ENCODE assay signal across 13 mouse cellular contexts in the genomic region with DNA sequence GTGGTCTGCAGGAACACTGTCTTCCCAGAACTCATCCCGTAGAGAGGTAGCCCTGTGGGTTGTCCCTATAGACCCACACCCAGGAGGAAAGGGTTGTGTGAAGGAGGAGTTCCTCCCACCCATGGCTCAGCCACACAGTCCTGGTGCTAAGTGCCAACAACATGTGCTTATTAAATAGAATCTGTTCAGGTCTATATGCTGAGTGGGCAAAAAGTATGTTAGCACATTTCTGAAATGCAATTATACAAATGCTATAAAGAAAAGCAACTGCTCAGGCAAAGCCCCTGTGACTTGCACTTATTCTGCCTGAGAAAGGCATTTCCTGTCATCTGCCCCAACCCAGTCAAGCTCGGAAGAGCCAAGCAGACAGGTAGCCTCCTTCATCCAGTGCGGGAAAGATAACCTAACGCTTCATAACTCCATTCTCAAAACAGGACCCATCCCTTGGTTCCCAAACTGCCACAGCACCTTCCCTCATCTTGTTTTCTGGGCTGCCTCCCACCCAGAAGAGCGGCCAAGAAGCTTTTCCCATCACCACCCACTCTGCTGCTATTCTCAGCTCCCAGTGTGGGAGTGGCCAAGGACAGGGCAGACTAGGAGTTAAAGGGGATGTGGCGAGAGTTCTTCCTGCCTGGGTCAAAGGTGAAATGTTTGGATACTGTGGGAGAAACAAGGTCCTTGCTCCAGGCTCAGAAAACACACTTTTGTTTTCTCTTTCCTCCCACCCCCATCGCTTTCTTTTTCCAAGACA. TPM values are rescaled to one million over a fixed set of nuclear protein-coding genes. Genes with fewer than 3 reads are reported as not detected.
A peak's percentile ranks its signal among the peaks of the same experiment; 100 is the strongest.
DNase-seq lines count a peak whose midpoint lies in the region; ATAC-seq and TF ChIP-seq lines count a peak whose summit lies in the region.
"Had no signal": no experiment of that assay in that cellular context is flagged by ENCODE, and none has a peak within 500 bp of the region (broad histone marks: within the 10 kb centered on the region; RNA-seq: fewer than 3 reads in every experiment).

No protein-coding gene starts in this region.

- WGBS in heart, embryonic 11.5 days (ENCODE audit: insufficient replicate concordance): 59% methylated on average over 7 of the region's 7 CpGs
- 53% methylated on average over 7 of the region's 7 CpGs for WGBS in embryonic facial prominence, embryonic 15.5 days
- 73% methylated on average over 7 of the region's 7 CpGs for WGBS in liver, embryonic 15.5 days (ENCODE audit: insufficient replicate concordance)
- WGBS in intestine, postnatal 0 days: 65% methylated on average over 7 of the region's 7 CpGs

- H3K27me3 ChIP-seq in heart, embryonic 11.5 days (ENCODE audit: control insufficient read depth, insufficient read depth, low read length): no peaks in the 10 kb centered on the region
- no peaks in the 10 kb centered on the region for H3K27me3 ChIP-seq in megakaryocyte, embryonic 14.5 days (replicated peaks)
- H3K27me3 ChIP-seq in embryonic facial prominence, embryonic 15.5 days: no peaks in the 10 kb centered on the region
- H3K27me3 ChIP-seq in liver, embryonic 15.5 days: no peaks in the 10 kb centered on the region
- H3K27me3 ChIP-seq in intestine, postnatal 0 days (replicated peaks; ENCODE audit: control insufficient read depth, insufficient read depth, low read length): no peaks in the 10 kb centered on the region

- no peak overlapping the region for H3K4me3 ChIP-seq in heart, embryonic 11.5 days (ENCODE audit: low read depth, low read length)
- peak overlapping the region; percentile 15 for H3K4me3 ChIP-seq in megakaryocyte, embryonic 14.5 days (replicated peaks)
- no peak overlapping the region for H3K4me3 ChIP-seq in embryonic facial prominence, embryonic 15.5 days (replicated peaks)
- H3K4me3 ChIP-seq in liver, embryonic 15.5 days (replicated peaks): no peak overlapping the region
- H3K4me3 ChIP-seq in intestine, postnatal 0 days (ENCODE audit: low read depth, low read length): no peak overlapping the region

- H3K4me1 ChIP-seq in heart, embryonic 11.5 days (ENCODE audit: control insufficient read depth, insufficient read depth, low read length): peaks cover 10% of the 10 kb centered on the region
- peaks cover 78% of the 10 kb centered on the region for H3K4me1 ChIP-seq in megakaryocyte, embryonic 14.5 days
- H3K4me1 ChIP-seq in embryonic facial prominence, embryonic 15.5 days: peaks cover 23% of the 10 kb centered on the region
- peaks cover 94% of the 10 kb centered on the region for H3K4me1 ChIP-seq in liver, embryonic 15.5 days (replicated peaks)
- H3K4me1 ChIP-seq in intestine, postnatal 0 days (replicated peaks; ENCODE audit: control insufficient read depth, insufficient read depth, low read length): peaks cover 2% of the 10 kb centered on the region; the same call in 1 of the 2 replicates

- H3K9ac ChIP-seq in heart, embryonic 11.5 days (ENCODE audit: low read depth, low read length): peak overlapping the region; percentile 36; the same call in 1 of the 2 replicates
- H3K9ac ChIP-seq in embryonic facial prominence, embryonic 15.5 days: no peak overlapping the region
- H3K9ac ChIP-seq in liver, embryonic 15.5 days: peak overlapping the region; percentile 68
- H3K9ac ChIP-seq in intestine, postnatal 0 days (ENCODE audit: low read depth, low read length): no peak overlapping the region

- H3K36me3 ChIP-seq in heart, embryonic 11.5 days (ENCODE audit: control insufficient read depth, insufficient read depth, low read length): peaks cover 13% of the 10 kb centered on the region
- H3K36me3 ChIP-seq in megakaryocyte, embryonic 14.5 days (replicated peaks; ENCODE audit: low read length): peaks cover 91% of the 10 kb centered on the region
- peaks cover 59% of the 10 kb centered on the region for H3K36me3 ChIP-seq in embryonic facial prominence, embryonic 15.5 days
- H3K36me3 ChIP-seq in liver, embryonic 15.5 days (replicated peaks): peaks cover 80% of the 10 kb centered on the region
- peaks cover 58% of the 10 kb centered on the region for H3K36me3 ChIP-seq in intestine, postnatal 0 days (ENCODE audit: control insufficient read depth, insufficient read depth)

- TF ChIP-seq CTCF in intestine, postnatal 0 days (IDR thresholded peaks at IDR 0.05; ENCODE audit: low read depth): no peak

- intact Hi-C loops in heart, postnatal 14 days (cut with DNase I): no loop called here

- no peak overlapping the region for H3K4me2 ChIP-seq in heart, embryonic 11.5 days
- no peak overlapping the region for H3K4me2 ChIP-seq in embryonic facial prominence, embryonic 15.5 days (replicated peaks)
- H3K4me2 ChIP-seq in liver, embryonic 15.5 days: peak overlapping the region; percentile 14
- no peak overlapping the region for H3K4me2 ChIP-seq in intestine, postnatal 0 days (replicated peaks; ENCODE audit: low read depth)

- H3K27ac ChIP-seq in heart, embryonic 11.5 days (ENCODE audit: low read depth, low read length): peak overlapping the region; percentile 93
- 0 out of 2 replicates have a peak overlapping the region, but pooled peaks have one; percentile 75 for H3K27ac ChIP-seq in embryonic facial prominence, embryonic 15.5 days (replicated peaks)
- H3K27ac ChIP-seq in liver, embryonic 15.5 days (replicated peaks): peak overlapping the region; percentile 99
- no peak overlapping the region; the same call in 1 of the 2 replicates for H3K27ac ChIP-seq in intestine, postnatal 0 days (ENCODE audit: low read depth, low read length)

- no peak for DNase-seq in heart, postnatal 14 days
- no peak for DNase-seq in B cell, adult 2 months
- DNase-seq: embryo, embryonic 11 days; midbrain, embryonic 14.5 days had no signal

- no peak for ATAC-seq in heart, embryonic 11.5 days (replicated peaks; ENCODE audit: insufficient number of reproducible peaks, low FRiP score, low TSS enrichment)
- ATAC-seq in megakaryocyte, adult 5-6 weeks (ENCODE audit: poor library complexity, severe bottlenecking): no peak
- ATAC-seq in embryonic facial prominence, embryonic 15.5 days (ENCODE audit: insufficient number of reproducible peaks, low FRiP score, low TSS enrichment, low read depth): no peak
- no peak for ATAC-seq in liver, embryonic 15.5 days (ENCODE audit: insufficient read depth)
- ATAC-seq in intestine, postnatal 0 days: no peak

- H3K9me3 ChIP-seq in heart, embryonic 11.5 days (replicated peaks; ENCODE audit: control insufficient read depth, low read length): no peaks in the 10 kb centered on the region
- no peaks in the 10 kb centered on the region for H3K9me3 ChIP-seq in megakaryocyte, embryonic 14.5 days
- no peaks in the 10 kb centered on the region for H3K9me3 ChIP-seq in embryonic facial prominence, embryonic 15.5 days (replicated peaks)
- no peaks in the 10 kb centered on the region for H3K9me3 ChIP-seq in liver, embryonic 15.5 days (replicated peaks)
- no peaks in the 10 kb centered on the region for H3K9me3 ChIP-seq in intestine, postnatal 0 days (ENCODE audit: control insufficient read depth)

RNA-seq across cellular contexts. Expression of a gene that starts 17.1 kb away (rescaled TPM):
- 22.0 and 22.5 TPM in 2 replicates for polyA plus RNA-seq in heart, embryonic 11.5 days (2014; fragmentation: Nextera tagmentation; extraction: Ambion mirVana)
- 1 to 10 TPM; 6.5 to 8.5 TPM for total RNA-seq in heart, postnatal 14 days (2021)
- 3.6 and 8.8 TPM in 2 replicates for polyA plus RNA-seq in megakaryocyte, embryonic 14.5 days (2012; ENCODE audit: insufficient read depth, low replicate concordance)
- 9.8 and 12.1 TPM in 2 replicates for total RNA-seq in megakaryocyte, adult 5-6 weeks (2015)
- total RNA-seq in megakaryocyte, adult 5-6 weeks (2017): 6.8 and 9.9 TPM in 2 replicates
- polyA plus RNA-seq in embryonic facial prominence, embryonic 15.5 days (2015; fragmentation: Nextera tagmentation; extraction: Ambion mirVana): 36.1 and 38.9 TPM in 2 replicates
- 18.3 and 19.6 TPM in 2 replicates for polyA plus RNA-seq in liver, embryonic 15.5 days (2015; fragmentation: Nextera tagmentation; extraction: Ambion mirVana)
- 19.2 and 20.9 TPM in 2 replicates for polyA plus RNA-seq in intestine, postnatal 0 days (2015; fragmentation: Nextera tagmentation; extraction: Ambion mirVana)

RNA-seq across cellular contexts. Expression of a gene that starts 21.3 kb away (rescaled TPM):
- 28.2 and 30.3 TPM in 2 replicates for polyA plus RNA-seq in heart, embryonic 11.5 days (2014; fragmentation: Nextera tagmentation; extraction: Ambion mirVana)
- total RNA-seq in heart, postnatal 14 days (2021): 10 to 100 TPM; 22.3 to 23.3 TPM
- polyA plus RNA-seq in megakaryocyte, embryonic 14.5 days (2012; ENCODE audit: insufficient read depth, low replicate concordance): 16.1 and 37.2 TPM in 2 replicates
- not detected in 2 replicates for total RNA-seq in megakaryocyte, adult 5-6 weeks (2015)
- total RNA-seq in megakaryocyte, adult 5-6 weeks (2017): not detected in 2 replicates
- 78.2 and 88.7 TPM in 2 replicates for polyA plus RNA-seq in embryonic facial prominence, embryonic 15.5 days (2015; fragmentation: Nextera tagmentation; extraction: Ambion mirVana)
- 5.1 and 8.0 TPM in 2 replicates for polyA plus RNA-seq in liver, embryonic 15.5 days (2015; fragmentation: Nextera tagmentation; extraction: Ambion mirVana)
- 20.7 and 26.1 TPM in 2 replicates for polyA plus RNA-seq in intestine, postnatal 0 days (2015; fragmentation: Nextera tagmentation; extraction: Ambion mirVana)

RNA-seq across cellular contexts. Expression of a gene that starts 24.1 kb away (rescaled TPM):
- 26.1 and 34.6 TPM in 2 replicates for polyA plus RNA-seq in heart, embryonic 11.5 days (2014; fragmentation: Nextera tagmentation; extraction: Ambion mirVana)
- total RNA-seq in heart, postnatal 14 days (2021): 10 to 100 TPM; 24.9 to 29.3 TPM
- polyA plus RNA-seq in megakaryocyte, embryonic 14.5 days (2012; ENCODE audit: insufficient read depth, low replicate concordance): 14.4 and 52.1 TPM in 2 replicates
- total RNA-seq in megakaryocyte, adult 5-6 weeks (2015): 6.6 and 10.7 TPM in 2 replicates
- total RNA-seq in megakaryocyte, adult 5-6 weeks (2017): 9.5 and 11.9 TPM in 2 replicates
- polyA plus RNA-seq in embryonic facial prominence, embryonic 15.5 days (2015; fragmentation: Nextera tagmentation; extraction: Ambion mirVana): 41.2 and 44.0 TPM in 2 replicates
- 28.1 and 31.9 TPM in 2 replicates for polyA plus RNA-seq in liver, embryonic 15.5 days (2015; fragmentation: Nextera tagmentation; extraction: Ambion mirVana)
- 19.8 and 20.7 TPM in 2 replicates for polyA plus RNA-seq in intestine, postnatal 0 days (2015; fragmentation: Nextera tagmentation; extraction: Ambion mirVana)

RNA-seq across cellular contexts. Expression of a gene that starts 32.8 kb away (rescaled TPM):
- 9,744 and 12,458 TPM in 2 replicates for polyA plus RNA-seq in heart, embryonic 11.5 days (2014; fragmentation: Nextera tagmentation; extraction: Ambion mirVana)
- not detected for total RNA-seq in heart, postnatal 14 days (2021)
- polyA plus RNA-seq in megakaryocyte, embryonic 14.5 days (2012; ENCODE audit: insufficient read depth, low replicate concordance): not detected in 2 replicates
- not detected in 2 replicates for total RNA-seq in megakaryocyte, adult 5-6 weeks (2015)
- total RNA-seq in megakaryocyte, adult 5-6 weeks (2017): not detected in 2 replicates
- 59.0 and 98.8 TPM in 2 replicates for polyA plus RNA-seq in embryonic facial prominence, embryonic 15.5 days (2015; fragmentation: Nextera tagmentation; extraction: Ambion mirVana)
- 72.6 and 109 TPM in 2 replicates for polyA plus RNA-seq in liver, embryonic 15.5 days (2015; fragmentation: Nextera tagmentation; extraction: Ambion mirVana)
- polyA plus RNA-seq in intestine, postnatal 0 days (2015; fragmentation: Nextera tagmentation; extraction: Ambion mirVana): 0.23 TPM in 1 of 2 replicates, not detected in the other
- total RNA-seq: adrenal gland, postnatal 4 days; gastrocnemius, adult 8-10 months; layer of hippocampus, postnatal 25 days had no signal

RNA-seq across cellular contexts. Expression of a gene that starts 38.2 kb away (rescaled TPM):
- polyA plus RNA-seq in heart, embryonic 11.5 days (2014; fragmentation: Nextera tagmentation; extraction: Ambion mirVana): 59.6 and 72.2 TPM in 2 replicates
- total RNA-seq in heart, postnatal 14 days (2021): 10 to 100 TPM; 11.4 to 11.5 TPM
- polyA plus RNA-seq in megakaryocyte, embryonic 14.5 days (2012; ENCODE audit: insufficient read depth, low replicate concordance): 15.1 and 78.7 TPM in 2 replicates
- 38.9 and 42.8 TPM in 2 replicates for total RNA-seq in megakaryocyte, adult 5-6 weeks (2015)
- total RNA-seq in megakaryocyte, adult 5-6 weeks (2017): 32.5 and 47.7 TPM in 2 replicates
- polyA plus RNA-seq in embryonic facial prominence, embryonic 15.5 days (2015; fragmentation: Nextera tagmentation; extraction: Ambion mirVana): 47.8 and 48.3 TPM in 2 replicates
- 68.7 and 70.1 TPM in 2 replicates for polyA plus RNA-seq in liver, embryonic 15.5 days (2015; fragmentation: Nextera tagmentation; extraction: Ambion mirVana)
- polyA plus RNA-seq in intestine, postnatal 0 days (2015; fragmentation: Nextera tagmentation; extraction: Ambion mirVana): 27.0 and 28.0 TPM in 2 replicates

Comparison
In these comparisons a context has a peak if more than half of its experiments do, and no peak if none do; other contexts are left out.
1. H3K9ac ChIP-seq: peak in heart, embryonic 11.5 days (single experiment) and liver, embryonic 15.5 days (single experiment); none in embryonic facial prominence, embryonic 15.5 days (single experiment) and intestine, postnatal 0 days (single experiment).